Mouse (Mus musculus): ENCODE measurements around the gene Tgfb2. TPM values are rescaled to one million over a fixed set of nuclear protein-coding genes. Genes with fewer than 3 reads are reported as not detected.

The Tgfb2 gene
- total and polyA plus RNA-seq, 3 experiments, result 0.12 to 0.19 TPM; not detected in 1

DNA sequence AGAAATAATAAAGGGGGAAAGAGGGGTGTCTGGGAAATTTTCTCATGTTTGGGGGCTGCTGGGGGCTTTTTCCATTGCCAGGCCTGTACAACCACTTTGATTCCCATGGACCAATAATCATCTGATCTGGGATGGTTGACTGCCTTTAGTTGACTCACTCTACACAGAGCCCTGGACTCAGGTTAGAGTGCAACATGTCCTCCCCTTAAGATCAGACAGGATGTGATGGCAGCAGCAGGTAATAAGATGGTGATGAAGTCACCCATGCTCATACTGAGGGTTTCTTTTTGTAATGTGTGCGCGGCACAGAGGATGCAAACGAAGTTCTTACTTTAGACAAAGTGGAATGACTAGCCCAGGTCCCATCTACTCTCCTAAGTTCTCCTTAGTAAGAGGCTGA, 84.0 kb downstream of the Tgfb2 start (continued):
- TF ChIP-seq ZNF384 (IDR thresholded peaks at IDR 0.05; ENCODE audit: low read depth, low read length) (no peak), E2F4 (IDR thresholded peaks at IDR 0.05; ENCODE audit: borderline replicate concordance, low read depth, low read length) (no peak)

DNA sequence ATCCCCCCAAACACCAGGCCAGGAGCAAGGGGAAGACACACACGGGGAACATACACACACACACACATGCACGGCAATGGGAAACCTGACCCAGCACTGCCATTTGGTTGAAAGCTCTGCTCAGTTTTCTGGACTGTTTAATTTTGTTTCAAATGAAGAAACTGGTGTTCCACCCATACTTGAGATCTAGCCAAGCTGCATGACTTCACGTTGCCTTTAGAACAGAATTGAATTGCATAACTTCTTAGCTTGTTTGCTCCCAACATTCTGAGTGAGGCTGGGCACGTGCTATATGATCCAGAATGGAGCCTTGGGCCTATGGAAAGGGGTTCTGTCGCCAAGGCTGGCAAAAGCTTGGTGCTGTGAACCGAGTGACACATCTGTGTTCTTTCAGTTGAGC, 87.5 kb downstream of the Tgfb2 start:
- H3K9me3 ChIP-seq (replicated peaks; ENCODE audit: insufficient read depth, low read length), result no peaks in the 10 kb centered on the region
- no peak overlapping the region for H3K4me3 ChIP-seq (ENCODE audit: control insufficient read depth in 1 of 2, insufficient read depth in 1 of 2, low read depth in 2 of 2, low read length in 2 of 2)
- no peak overlapping the region for H3K9ac ChIP-seq (ENCODE audit: control insufficient read depth, low read depth, low read length, poor library complexity, severe bottlenecking)
- no peaks in the 10 kb centered on the region for H3K36me3 ChIP-seq (ENCODE audit: control insufficient read depth in 1 of 2, insufficient read depth in 2 of 2, low read length in 2 of 2)
- H3K27me3 ChIP-seq (ENCODE audit: control insufficient read depth in 1 of 2, insufficient read depth in 2 of 2, low read length in 2 of 2), result no peaks in the 10 kb centered on the region
- H3K79me2 ChIP-seq (ENCODE audit: control insufficient read depth, insufficient read depth, low read length, poor library complexity), result no peaks in the 10 kb centered on the region
- DNase-seq (ENCODE audit: low read depth, low spot score), result no peak
- TF ChIP-seq TBP (IDR thresholded peaks at IDR 0.05; ENCODE audit: low read depth, low read length), result no peak
- no peak for TF ChIP-seq ZNF384 (IDR thresholded peaks at IDR 0.05; ENCODE audit: low read depth, low read length)
- TF ChIP-seq POLR2A (IDR thresholded peaks at IDR 0.05; ENCODE audit: control insufficient read depth in 1 of 2, insufficient read depth in 1 of 2, low read depth in 1 of 2, low read length in 2 of 2, poor library complexity in 1 of 2), result no peak
- TF ChIP-seq E2F4 (IDR thresholded peaks at IDR 0.05; ENCODE audit: borderline replicate concordance, low read depth, low read length), result no peak
- TF ChIP-seq NRF1 (IDR thresholded peaks at IDR 0.05; ENCODE audit: insufficient read depth, low read depth, low read length, poor library complexity, severe bottlenecking), result no peak
- TF ChIP-seq BHLHE40 (IDR thresholded peaks at IDR 0.05; ENCODE audit: borderline replicate concordance, low read depth, low read length), result no peak
- no peak for TF ChIP-seq SIN3A (IDR thresholded peaks at IDR 0.05; ENCODE audit: low read length)
- TF ChIP-seq MAZ (IDR thresholded peaks at IDR 0.05; ENCODE audit: low read depth, low read length), result no peak
- TF ChIP-seq EP300 (IDR thresholded peaks at IDR 0.05; ENCODE audit: low read depth in 1 of 2, low read length in 2 of 2), result no peak
- no peak for TF ChIP-seq GABPA (IDR thresholded peaks at IDR 0.05; ENCODE audit: low read depth, low read length)
- TF ChIP-seq USF1 (IDR thresholded peaks at IDR 0.05; ENCODE audit: low read depth, low read length), result no peak
- no peak for TF ChIP-seq MYC (IDR thresholded peaks at IDR 0.05; ENCODE audit: low read depth, low read length)
- TF ChIP-seq MXI1 (IDR thresholded peaks at IDR 0.05; ENCODE audit: low read depth, low read length), result no peak
- TF ChIP-seq ZC3H11A (IDR thresholded peaks at IDR 0.05; ENCODE audit: low read depth, low read length), result no peak
- TF ChIP-seq RAD21 (IDR thresholded peaks at IDR 0.05; ENCODE audit: low read depth, low read length), result no peak
- no peak for TF ChIP-seq POLR2AphosphoS2 (IDR thresholded peaks at IDR 0.05; ENCODE audit: low read length)
- no peak for TF ChIP-seq CHD1 (IDR thresholded peaks at IDR 0.05; ENCODE audit: low read depth, low read length)
- TF ChIP-seq POLR2AphosphoS5 (IDR thresholded peaks at IDR 0.05; ENCODE audit: borderline replicate concordance, low read depth, low read length), result no peak
- H3K4me1 ChIP-seq (ENCODE audit: control insufficient read depth in 1 of 2, insufficient read depth in 2 of 2, low read length in 2 of 2), result no peaks in the 10 kb centered on the region
- no peak overlapping the region for H3K27ac ChIP-seq (ENCODE audit: control insufficient read depth, low read depth, low read length)

DNA sequence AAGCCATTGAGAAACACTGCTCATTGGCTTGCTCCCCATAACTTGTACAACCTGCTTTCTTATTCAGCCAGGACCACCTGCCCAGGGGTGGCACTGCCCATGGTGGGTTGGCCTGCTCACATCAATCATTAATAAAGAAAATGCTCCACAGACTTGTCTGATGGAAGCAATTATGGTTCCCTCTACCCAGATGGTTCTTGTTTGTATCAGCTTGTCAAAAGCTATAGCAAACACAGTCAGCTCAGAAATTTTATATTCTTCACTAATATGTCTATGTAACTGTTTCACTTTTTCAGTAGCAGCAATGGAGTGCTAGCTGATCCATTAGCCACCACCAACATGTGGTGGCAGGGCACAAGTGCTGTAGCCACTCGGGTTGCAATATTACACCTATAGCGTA, 94.4 kb downstream of the Tgfb2 start:
- Histone ChIP-seq H3K27me3 (ENCODE audit: control insufficient read depth in 1 of 2, insufficient read depth in 2 of 2, low read length in 2 of 2) (no peaks in the 10 kb centered on the region), H3K9ac (ENCODE audit: control insufficient read depth, low read depth, low read length, poor library complexity, severe bottlenecking) (no peak overlapping the region), H3K4me1 (ENCODE audit: control insufficient read depth in 1 of 2, insufficient read depth in 2 of 2, low read length in 2 of 2) (no peaks in the 10 kb centered on the region), H3K79me2 (ENCODE audit: control insufficient read depth, insufficient read depth, low read length, poor library complexity) (no peaks in the 10 kb centered on the region), H3K27ac (ENCODE audit: control insufficient read depth, low read depth, low read length) (no peak overlapping the region), H3K36me3 (ENCODE audit: control insufficient read depth in 1 of 2, insufficient read depth in 2 of 2, low read length in 2 of 2) (no peaks in the 10 kb centered on the region), H3K9me3 (replicated peaks; ENCODE audit: insufficient read depth, low read length) (no peaks in the 10 kb centered on the region), H3K4me3 (ENCODE audit: control insufficient read depth in 1 of 2, insufficient read depth in 1 of 2, low read depth in 2 of 2, low read length in 2 of 2) (no peak overlapping the region)
- TF ChIP-seq E2F4 (IDR thresholded peaks at IDR 0.05; ENCODE audit: borderline replicate concordance, low read depth, low read length), result no peak
- no peak for TF ChIP-seq BHLHE40 (IDR thresholded peaks at IDR 0.05; ENCODE audit: borderline replicate concordance, low read depth, low read length)
- TF ChIP-seq MEF2A (IDR thresholded peaks at IDR 0.05; ENCODE audit: extremely low read depth, insufficient replicate concordance, low read depth, low read length, poor library complexity, severe bottlenecking), result no peak
- no peak for TF ChIP-seq CHD1 (IDR thresholded peaks at IDR 0.05; ENCODE audit: low read depth, low read length)
- DNase-seq (ENCODE audit: low read depth, low spot score), result no peak

All from MEL (cell line).